Mouse (Mus musculus) small intestine, adult 2 months (tissue): ENCODE results near the gene A630089N07Rik. TPM values are rescaled to one million over a fixed set of nuclear protein-coding genes. Genes with fewer than 3 reads are reported as not detected.
A peak's percentile ranks its signal among the peaks of the same experiment; 100 is the strongest.

ENCODE experiments used
- H3K27ac ChIP-seq: fragments of 200-500 bp; 2 replicates; pipeline ENCODE4 v1.5.1; 2012; ENCODE audit warnings: low read depth, low read length, control low read depth, inconsistent platforms; ENCODE audit not compliant: insufficient read depth
- H3K27me3 ChIP-seq: fragments of 200-500 bp; 2 replicates; pipeline ENCODE4 v1.6.1; 2012; ENCODE audit warnings: mild to moderate bottlenecking, moderate library complexity, low read length, inconsistent platforms; ENCODE audit not compliant: control insufficient read depth, insufficient read depth
- H3K36me3 ChIP-seq: fragments of 200-500 bp; 2 replicates; pipeline ENCODE4 v1.6.1; 2012; ENCODE audit warnings: mild to moderate bottlenecking, low read length, control low read depth, inconsistent platforms; ENCODE audit not compliant: control insufficient read depth, insufficient read depth
- H3K4me1 ChIP-seq: fragments of 200-500 bp; 2 replicates; pipeline ENCODE4 v1.6.1; 2012; ENCODE audit warnings: low read length, inconsistent platforms, mixed read lengths; ENCODE audit not compliant: control insufficient read depth, insufficient read depth, insufficient read length
- H3K4me3 ChIP-seq: fragments of 200-500 bp; 2 replicates; pipeline ENCODE4 v1.5.1; 2012; ENCODE audit warnings: low read depth, mild to moderate bottlenecking, control low read depth, inconsistent platforms, low read length, moderate library complexity
- CTCF ChIP-seq: fragments of 200-500 bp; IDR thresholded peaks from 2 replicates; pipeline ENCODE4 v1.5.1; 2012; ENCODE audit warnings: low read depth, mild to moderate bottlenecking, control low read depth, inconsistent platforms, low read length, moderate library complexity, mixed read lengths; ENCODE audit not compliant: insufficient replicate concordance, insufficient read length; ENCODE audit errors: extremely low read depth
- POLR2A ChIP-seq: fragments of 200-500 bp; IDR thresholded peaks from 2 replicates; pipeline ENCODE4 v1.6.1; 2012; ENCODE audit warnings: low read depth, mild to moderate bottlenecking, control low read depth, inconsistent platforms, low read length, moderate library complexity
- WGBS: fragments of 180-500 bp; shearing (Covaris S2); methylation state at CpG from one replicate; pipeline ENCODE4 v1.1.7; 2018; 5-methylcytosine and 5-hydroxymethylcytosine counted together
- polyA plus RNA-seq: library from polyadenylated mRNA; depleted of rRNA; stranded (reverse); fragments of >200 nt; gene quantifications from 2 replicates; pipeline ENCODE4 v1.2.3, GENCODE M21; 2012

A630089N07Rik gene
- polyA plus RNA-seq, 1 experiment, result not detected

DNA sequence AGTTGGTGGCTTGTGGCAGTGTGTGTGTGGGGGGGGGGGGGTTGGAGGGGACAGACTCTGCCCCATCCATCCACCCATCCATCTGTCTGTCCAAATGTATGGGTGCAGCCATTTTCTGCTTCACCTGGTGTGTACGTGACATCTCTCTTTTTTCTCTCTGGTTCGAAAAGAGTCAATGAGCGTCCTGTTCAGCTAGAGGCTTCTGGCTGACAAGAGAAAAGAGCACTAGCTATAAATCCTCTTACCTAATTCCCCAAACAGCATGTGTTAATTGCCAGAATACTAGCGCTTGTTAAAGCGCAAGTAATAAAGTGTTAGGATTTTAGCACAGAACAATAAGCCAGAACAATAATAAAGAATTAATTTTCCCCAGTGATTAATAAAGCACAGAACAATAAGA lies 97.7 kb downstream of the A630089N07Rik start:
- H3K36me3 ChIP-seq, result no peaks in the 10 kb centered on the region
- H3K27ac ChIP-seq, result no peak overlapping the region
- TF ChIP-seq POLR2A (no peak), CTCF (no peak)
- 84% methylated on average over 5 of the region's 5 CpGs for WGBS
- H3K4me1 ChIP-seq, result no peaks in the 10 kb centered on the region
- no peak overlapping the region for H3K4me3 ChIP-seq
- H3K27me3 ChIP-seq, result no peaks in the 10 kb centered on the region

- TF ChIP-seq POLR2A, result no peak
- no peak for TF ChIP-seq CTCF
- Histone ChIP-seq H3K4me3 (no peak overlapping the region), H3K27ac (no peak overlapping the region), H3K36me3 (no peaks in the 10 kb centered on the region), H3K4me1 (no peaks in the 10 kb centered on the region), H3K27me3 (no peaks in the 10 kb centered on the region)
- WGBS, result 90% methylated on average over 1 of the region's 1 CpGs
Measured at GRCm38 (mm10) chr16:97981362-97981761, 100.9 kb downstream of the A630089N07Rik start.

DNA sequence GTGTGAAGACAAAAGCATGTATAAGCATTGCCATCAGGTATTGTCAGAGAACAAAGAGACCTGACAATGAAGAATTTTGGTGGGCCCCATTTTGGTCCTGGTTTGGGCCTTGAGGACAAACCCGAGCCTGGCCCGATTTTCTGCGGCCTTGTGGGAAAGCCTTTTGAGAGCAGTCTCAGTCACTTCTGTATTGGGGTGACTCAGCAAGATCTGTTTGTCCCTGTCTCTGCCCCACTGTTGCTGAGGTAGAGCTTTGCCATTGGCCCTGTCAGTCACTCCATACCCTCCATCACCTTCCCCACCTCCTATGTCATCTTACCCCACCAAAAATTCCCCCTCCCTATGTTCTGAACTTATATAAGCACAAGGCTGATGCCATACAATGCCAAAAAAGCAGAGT lies 104.5 kb downstream of the A630089N07Rik start:
- 97% methylated on average over 3 of the region's 3 CpGs for WGBS

DNA sequence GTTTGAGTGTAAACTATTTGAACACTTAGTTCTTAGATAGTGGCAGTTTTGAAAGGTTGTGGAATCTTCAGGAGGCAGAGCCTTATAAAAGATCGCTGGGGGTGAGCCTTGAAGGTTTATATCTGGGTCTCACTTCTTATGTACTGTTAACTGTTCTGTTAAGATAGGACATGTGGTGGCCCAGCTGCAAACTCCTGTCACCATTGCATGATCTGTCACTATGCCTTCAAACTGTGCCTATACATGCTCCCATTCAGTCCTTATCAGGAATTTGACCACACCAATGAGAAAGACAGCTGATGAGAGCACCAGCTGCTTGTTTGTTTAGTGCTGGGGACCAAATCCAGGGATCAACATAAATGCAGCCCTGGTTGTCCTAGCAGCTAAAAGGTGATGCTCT lies 105.0 kb downstream of the A630089N07Rik start:
- WGBS, result 79% methylated on average over 1 of the region's 1 CpGs
- Histone ChIP-seq H3K36me3 (no peaks in the 10 kb centered on the region), H3K4me3 (no peak overlapping the region), H3K27ac (no peak overlapping the region), H3K27me3 (no peaks in the 10 kb centered on the region), H3K4me1 (no peaks in the 10 kb centered on the region)
- TF ChIP-seq POLR2A (no peak), CTCF (no peak)

More for the DNA sequence above, 104.5 kb downstream of the A630089N07Rik start:
- Histone ChIP-seq H3K27ac (no peak overlapping the region), H3K4me3 (no peak overlapping the region), H3K36me3 (no peaks in the 10 kb centered on the region), H3K4me1 (no peaks in the 10 kb centered on the region), H3K27me3 (no peaks in the 10 kb centered on the region)
- TF ChIP-seq POLR2A (no peak), CTCF (no peak)

DNA sequence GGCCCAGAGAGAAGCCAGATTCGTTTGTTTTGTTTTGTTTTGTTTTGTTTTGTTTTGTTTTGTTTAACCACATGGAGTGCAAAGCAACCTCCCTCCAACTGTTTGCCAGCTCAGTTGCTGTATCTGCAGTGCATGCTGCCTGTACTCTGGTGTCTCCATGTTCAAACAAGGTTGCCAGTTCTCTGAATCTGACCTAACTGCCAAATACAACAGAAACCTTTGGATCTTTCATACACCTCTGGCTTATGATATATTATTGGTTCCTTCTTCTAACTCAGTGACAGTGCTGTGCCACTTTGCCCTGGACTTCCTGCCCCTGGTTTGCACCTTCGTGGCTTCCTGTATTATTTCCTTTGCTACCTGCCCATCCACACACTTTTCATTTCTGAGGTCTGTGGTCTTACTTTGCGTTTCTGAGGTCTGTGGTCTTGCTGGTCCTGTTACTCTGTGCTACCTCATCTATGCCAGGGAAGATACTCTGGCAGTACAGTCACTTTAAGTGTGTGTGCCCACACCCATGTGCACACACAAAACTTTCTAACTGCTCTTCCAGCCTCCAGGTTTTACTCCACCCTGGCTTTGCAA lies 118.2 kb downstream of the A630089N07Rik start:
- no peak overlapping the region for H3K27ac ChIP-seq
- H3K4me1 ChIP-seq, result peaks cover 2% of the 10 kb centered on the region
- 77% methylated on average over 3 of the region's 3 CpGs for WGBS
- H3K27me3 ChIP-seq, result no peaks in the 10 kb centered on the region
- TF ChIP-seq CTCF (no peak), POLR2A (no peak)
- H3K36me3 ChIP-seq, result no peaks in the 10 kb centered on the region
- no peak overlapping the region for H3K4me3 ChIP-seq

DNA sequence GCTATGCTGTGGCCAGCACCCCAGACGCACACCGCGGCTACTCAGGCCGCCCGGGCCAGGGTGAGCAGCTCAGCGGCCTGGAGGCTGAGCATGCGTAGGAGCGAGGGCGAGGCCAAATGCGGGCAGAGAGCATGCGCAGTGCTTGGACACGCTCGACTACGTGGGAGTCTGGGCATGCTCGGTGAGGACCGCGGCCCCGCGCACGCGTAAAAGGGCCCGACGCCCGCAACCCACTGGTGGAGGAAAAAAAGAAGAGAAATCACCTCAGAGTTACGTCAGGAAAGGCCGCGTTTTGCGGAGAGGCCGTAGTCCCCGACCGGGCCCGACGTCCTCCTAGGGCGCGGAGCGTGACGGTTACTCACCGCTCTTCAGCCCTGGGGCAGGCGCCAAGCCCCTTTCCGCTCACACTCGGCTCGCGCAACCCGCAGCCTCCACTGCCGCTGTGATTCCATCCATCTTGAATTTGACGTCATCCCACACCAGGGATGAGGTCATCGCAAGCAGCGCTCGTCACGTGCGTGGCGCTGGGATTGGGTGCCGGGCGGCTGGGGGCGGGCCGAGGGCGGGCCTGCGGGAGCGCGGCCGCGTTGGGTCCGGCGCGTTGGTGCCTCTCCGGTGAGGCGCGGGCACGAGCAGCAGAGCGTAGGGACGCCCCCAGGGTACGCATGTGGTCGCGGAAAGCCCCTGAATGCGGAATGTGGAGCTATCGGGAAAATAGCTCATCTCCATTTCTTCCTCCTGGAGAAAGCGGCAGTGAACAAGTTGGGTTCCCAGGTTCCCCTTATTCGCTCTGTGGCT lies 119.9 kb downstream of the A630089N07Rik start, which contains the start of the genes C2cd2 and Zbtb21:
TSS of gene C2cd2 (minus strand) at position 448 of the 798 bp plus-strand sequence.
TSS of gene Zbtb21 (minus strand) at position 472 of the 798 bp plus-strand sequence.
- under 1% methylated on average over 78 of the region's 78 CpGs for WGBS
- Histone ChIP-seq H3K27ac (peak within 1 kb of the TSS; percentile 96), H3K27me3 (no peaks in the 10 kb centered on the region), H3K4me1 (peaks cover 2% of the 10 kb centered on the region), H3K36me3 (0 out of 2 replicates have a peak, but pooled peaks cover 1% of the 10 kb centered on the region), H3K4me3 (peak within 1 kb of the TSS; percentile 94)
- peak; percentile 5; the same call in 1 of the 2 replicates for TF ChIP-seq CTCF
- peak; percentile 87 for TF ChIP-seq POLR2A

GRCm38 (mm10) chr16:97961381-97962150 lies 120.7 kb downstream of the A630089N07Rik start:
- no peak for TF ChIP-seq POLR2A
- TF ChIP-seq CTCF, result no peak
- H3K27ac ChIP-seq, result no peak overlapping the region
- H3K27me3 ChIP-seq, result no peaks in the 10 kb centered on the region
- 2% methylated on average over 36 of the region's 36 CpGs for WGBS
- H3K36me3 ChIP-seq, result peaks cover 2% of the 10 kb centered on the region; the same call in 1 of the 2 replicates
- H3K4me1 ChIP-seq, result peaks cover 2% of the 10 kb centered on the region
- H3K4me3 ChIP-seq, result peak overlapping the region; percentile 94
